Mouse (Mus musculus) heart, embryonic 12.5 days (tissue): ENCODE results near the gene Poc1b. TPM values are rescaled to one million over a fixed set of nuclear protein-coding genes. Genes with fewer than 3 reads are reported as not detected.
A peak's percentile ranks its signal among the peaks of the same experiment; 100 is the strongest.
"Not testable (repeated sequence)": the region's sequence is repeated elsewhere in the genome, so short reads cannot be mapped to it uniquely, and the experiment has no call there.

Experiments
- ATAC-seq: fragments of 200-750 bp; cut with Nextera tagmentation; 2 replicates; pipeline ENCODE4 v1.8.0; 2017; ENCODE audit warnings: moderate TSS enrichment, moderate library complexity; ENCODE audit not compliant: insufficient number of reproducible peaks, low FRiP score
- H3K27ac ChIP-seq: fragments of 300-500 bp; sonication (generic); 2 replicates; pipeline ENCODE4 v1.5.1; 2016; ENCODE audit warnings: mild to moderate bottlenecking, moderate library complexity; ENCODE audit not compliant: poor library complexity, severe bottlenecking
- H3K27me3 ChIP-seq: fragments of 300-500 bp; sonication (generic); replicated peaks from 2 replicates; pipeline ENCODE4 v1.6.1; 2016; ENCODE audit warnings: mild to moderate bottlenecking, moderate library complexity
- H3K36me3 ChIP-seq: fragments of 300-500 bp; sonication (generic); 2 replicates; pipeline ENCODE4 v1.6.1; 2016; ENCODE audit warnings: mild to moderate bottlenecking, moderate library complexity
- H3K4me1 ChIP-seq: fragments of 300-500 bp; sonication (generic); replicated peaks from 2 replicates; pipeline ENCODE4 v1.6.1; 2016; ENCODE audit warnings: mild to moderate bottlenecking
- H3K4me2 ChIP-seq: fragments of 300-500 bp; sonication (generic); 2 replicates; pipeline ENCODE4 v1.6.1; 2016; ENCODE audit warnings: mild to moderate bottlenecking, moderate library complexity
- H3K4me3 ChIP-seq: fragments of 300-500 bp; sonication (generic); 2 replicates; pipeline ENCODE4 v1.5.1; 2016; ENCODE audit warnings: mild to moderate bottlenecking
- H3K9ac ChIP-seq: fragments of 300-500 bp; sonication (generic); 2 replicates; pipeline ENCODE4 v1.6.1; 2016; ENCODE audit warnings: mild to moderate bottlenecking, moderate library complexity
- H3K9me3 ChIP-seq: fragments of 300-500 bp; sonication (generic); replicated peaks from 2 replicates; pipeline ENCODE4 v1.6.1; 2016; ENCODE audit warnings: mild to moderate bottlenecking, moderate library complexity
- WGBS: fragments of 180-500 bp; shearing (Covaris S2); methylation state at CpG from one replicate; pipeline ENCODE4 v1.1.7; 2016; 5-methylcytosine and 5-hydroxymethylcytosine counted together
- polyA plus RNA-seq: library from polyadenylated mRNA; unstranded; fragments of >200 nt; fragmentation: Nextera tagmentation; extraction: Ambion mirVana; gene quantifications from 2 replicates; pipeline ENCODE4 v1.2.1, GENCODE M21; 2016

The Poc1b gene
- polyA plus RNA-seq, 1 experiment from 2014 or later, result 11.2 TPM

GRCm38 (mm10) chr10:99211021-99211420 is 104.2 kb downstream of the Poc1b start:
- WGBS, result 85% methylated on average over 6 of the region's 6 CpGs
- no peaks in the 10 kb centered on the region for H3K9me3 ChIP-seq
- no peak for ATAC-seq
- H3K4me2 ChIP-seq, result no peak overlapping the region
- no peak overlapping the region for H3K4me3 ChIP-seq
- H3K4me1 ChIP-seq, result 0 out of 2 replicates have a peak, but pooled peaks cover 2% of the 10 kb centered on the region
- H3K9ac ChIP-seq, result no peak overlapping the region
- no peaks in the 10 kb centered on the region for H3K27me3 ChIP-seq
- no peak overlapping the region for H3K27ac ChIP-seq
- H3K36me3 ChIP-seq, result no peaks in the 10 kb centered on the region

- no peak for ATAC-seq
- H3K36me3 ChIP-seq, result no peaks in the 10 kb centered on the region
- no peak overlapping the region for H3K9ac ChIP-seq
- no peak overlapping the region for H3K4me3 ChIP-seq
- H3K9me3 ChIP-seq, result no peaks in the 10 kb centered on the region
- H3K4me1 ChIP-seq, result 0 out of 2 replicates have a peak, but pooled peaks cover 2% of the 10 kb centered on the region
- WGBS, result 82% methylated on average over 9 of the region's 9 CpGs
- no peak overlapping the region for H3K4me2 ChIP-seq
- no peak overlapping the region for H3K27ac ChIP-seq
- no peaks in the 10 kb centered on the region for H3K27me3 ChIP-seq
Observed at GRCm38 (mm10) chr10:99211503-99212265, 104.8 kb downstream of the Poc1b start.

GRCm38 (mm10) chr10:99214421-99215299 is 107.8 kb downstream of the Poc1b start:
- Histone ChIP-seq H3K4me3 (no peak overlapping the region), H3K9me3 (no peaks in the 10 kb centered on the region), H3K9ac (no peak overlapping the region), H3K36me3 (no peaks in the 10 kb centered on the region), H3K4me2 (no peak overlapping the region), H3K4me1 (0 out of 2 replicates have a peak, but pooled peaks cover 2% of the 10 kb centered on the region), H3K27ac (peak overlapping the region; percentile 57; the same call in 1 of the 2 replicates), H3K27me3 (no peaks in the 10 kb centered on the region)
- 53% methylated on average over 15 of the region's 15 CpGs for WGBS
- ATAC-seq, result peak; percentile 64

GRCm38 (mm10) chr10:99216570-99216969 is 109.7 kb downstream of the Poc1b start:
- H3K4me3 ChIP-seq, H3K36me3 ChIP-seq, ATAC-seq, H3K9me3 ChIP-seq, H3K27ac ChIP-seq, H3K4me1 ChIP-seq, H3K27me3 ChIP-seq, H3K4me2 ChIP-seq, H3K9ac ChIP-seq: not testable (repeated sequence)
- WGBS, result 89% methylated on average over 15 of the region's 15 CpGs

- Histone ChIP-seq H3K36me3 (no peaks in the 10 kb centered on the region), H3K9me3 (no peaks in the 10 kb centered on the region), H3K4me2 (no peak overlapping the region), H3K4me1 (peaks cover 6% of the 10 kb centered on the region), H3K27me3 (no peaks in the 10 kb centered on the region), H3K4me3 (no peak overlapping the region), H3K9ac (no peak overlapping the region), H3K27ac (no peak overlapping the region)
- no peak for ATAC-seq
- WGBS, result 83% methylated on average over 8 of the region's 8 CpGs
Observed at GRCm38 (mm10) chr10:99221540-99221939, 114.7 kb downstream of the Poc1b start.

GRCm38 (mm10) chr10:99222726-99223125 is 115.9 kb downstream of the Poc1b start:
- ATAC-seq, result no peak
- Histone ChIP-seq H3K4me2 (no peak overlapping the region), H3K9me3 (no peaks in the 10 kb centered on the region), H3K4me1 (peaks cover 15% of the 10 kb centered on the region), H3K9ac (no peak overlapping the region), H3K4me3 (no peak overlapping the region), H3K27me3 (no peaks in the 10 kb centered on the region), H3K36me3 (no peaks in the 10 kb centered on the region), H3K27ac (no peak overlapping the region)
- WGBS, result 72% methylated on average over 5 of the region's 5 CpGs

- WGBS, result 56% methylated on average over 3 of the region's 3 CpGs
- H3K4me3 ChIP-seq, result no peak overlapping the region
- no peak overlapping the region for H3K27ac ChIP-seq
- no peak overlapping the region for H3K4me2 ChIP-seq
- no peak for ATAC-seq
- H3K4me1 ChIP-seq, result peaks cover 29% of the 10 kb centered on the region
- H3K36me3 ChIP-seq, result no peaks in the 10 kb centered on the region
- no peaks in the 10 kb centered on the region for H3K27me3 ChIP-seq
- H3K9me3 ChIP-seq, result no peaks in the 10 kb centered on the region
- H3K9ac ChIP-seq, result no peak overlapping the region
Observed at GRCm38 (mm10) chr10:99224218-99224617, 117.4 kb downstream of the Poc1b start.

- 68% methylated on average over 5 of the region's 5 CpGs for WGBS
- H3K9me3 ChIP-seq, result no peaks in the 10 kb centered on the region
- no peak overlapping the region for H3K9ac ChIP-seq
- no peaks in the 10 kb centered on the region for H3K27me3 ChIP-seq
- no peaks in the 10 kb centered on the region for H3K36me3 ChIP-seq
- H3K27ac ChIP-seq, result no peak overlapping the region
- peaks cover 31% of the 10 kb centered on the region for H3K4me1 ChIP-seq
- no peak overlapping the region for H3K4me3 ChIP-seq
- H3K4me2 ChIP-seq, result no peak overlapping the region
- no peak for ATAC-seq
Observed at GRCm38 (mm10) chr10:99226782-99227181, 119.9 kb downstream of the Poc1b start.

GRCm38 (mm10) chr10:99227968-99228864 is 121.4 kb downstream of the Poc1b start:
- peak overlapping the region; percentile 2; the same call in 1 of the 2 replicates for H3K4me3 ChIP-seq

GRCm38 (mm10) chr10:99229031-99229684 is 122.3 kb downstream of the Poc1b start:
- Histone ChIP-seq H3K9me3 (no peaks in the 10 kb centered on the region), H3K4me3 (peak overlapping the region; percentile 2; the same call in 1 of the 2 replicates), H3K4me1 (peaks cover 32% of the 10 kb centered on the region), H3K27ac (peak overlapping the region; percentile 66; the same call in 1 of the 2 replicates), H3K9ac (no peak overlapping the region), H3K36me3 (no peaks in the 10 kb centered on the region), H3K4me2 (peak overlapping the region; percentile 61), H3K27me3 (no peaks in the 10 kb centered on the region)
- WGBS, result 9% methylated on average over 16 of the region's 16 CpGs
- ATAC-seq, result no peak

More at GRCm38 (mm10) chr10:99227968-99228864, 121.4 kb downstream of the Poc1b start:
- WGBS, result 30% methylated on average over 17 of the region's 17 CpGs
- no peaks in the 10 kb centered on the region for H3K9me3 ChIP-seq
- no peaks in the 10 kb centered on the region for H3K27me3 ChIP-seq
- H3K4me1 ChIP-seq, result peaks cover 36% of the 10 kb centered on the region
- H3K4me2 ChIP-seq, result peak overlapping the region; percentile 61
- no peak for ATAC-seq
- peak overlapping the region; percentile 11 for H3K27ac ChIP-seq
- H3K9ac ChIP-seq, result 0 out of 2 replicates have a peak overlapping the region, but pooled peaks have one; percentile 3
- H3K36me3 ChIP-seq, result no peaks in the 10 kb centered on the region
